Mouse (Mus musculus) brain, embryonic 14.5 days (tissue): ENCODE measurements at regions not wholly inside any gene's neighbourhood (a gene's known extent, or its start where the extent isn't known, plus 50 kb on each side); places are given as distances from the start of the nearest gene placed in this dataset.

Experiments used
- DNase-seq: peaks from one replicate; pipeline ENCODE4 v3.0.0-alpha.2; 2011; ENCODE audit warnings: low read depth
- CTCF ChIP-seq: fragments of 200-500 bp; IDR thresholded peaks from 2 replicates; pipeline ENCODE4 v1.5.1; 2012; ENCODE audit warnings: inconsistent platforms, mild to moderate bottlenecking, moderate library complexity, borderline replicate concordance; ENCODE audit not compliant: insufficient read depth, insufficient read length; ENCODE audit errors: extremely low read depth
- POLR2A ChIP-seq: fragments of 200-500 bp; IDR thresholded peaks from 2 replicates; pipeline ENCODE4 v1.6.1; 2012; ENCODE audit warnings: mild to moderate bottlenecking, inconsistent platforms, borderline replicate concordance; ENCODE audit not compliant: poor library complexity, insufficient read depth, insufficient read length, severe bottlenecking; ENCODE audit errors: extremely low read depth

DNA sequence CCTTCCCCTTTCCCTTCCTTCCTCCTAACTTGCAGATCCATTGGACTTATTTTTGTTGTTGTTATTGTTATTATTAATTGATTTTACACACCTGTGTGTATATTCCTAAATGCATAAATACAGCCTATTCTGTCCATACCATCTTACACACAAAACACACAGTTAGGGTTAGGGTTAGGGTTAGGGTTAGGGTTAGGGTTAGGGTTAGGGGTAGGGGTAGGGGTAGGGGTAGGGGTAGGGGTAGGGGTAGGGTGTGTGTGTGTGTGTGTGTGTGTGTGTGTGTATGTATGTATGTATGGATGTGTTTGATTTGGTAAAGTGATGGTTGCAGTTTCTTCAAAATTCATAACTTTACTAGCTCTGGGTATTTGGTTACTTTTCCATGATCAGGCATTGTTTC, 892.5 kb upstream of the Cdh18 start:
- TF ChIP-seq CTCF = no peak
- DNase-seq = no peak

DNA sequence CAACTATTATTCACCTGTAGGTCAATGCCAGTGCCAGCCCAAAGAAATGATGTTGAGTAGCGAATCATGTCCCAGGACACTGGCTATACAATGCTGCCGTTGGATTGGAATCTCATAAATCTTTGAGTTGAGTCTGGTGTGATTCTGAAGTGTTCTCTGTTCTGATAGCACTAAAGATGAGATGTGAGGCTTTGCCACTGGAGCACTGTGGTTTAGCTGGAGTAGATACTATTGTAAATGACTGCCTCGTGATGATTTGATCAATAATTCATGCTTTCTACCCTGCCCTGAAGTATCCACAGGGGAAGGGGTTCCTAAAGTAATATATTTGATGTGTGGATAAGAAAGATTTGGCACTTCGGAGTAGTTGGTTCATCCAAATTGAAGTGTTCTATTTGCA, 884.6 kb upstream of the Cdh18 start:
- TF ChIP-seq CTCF = no peak
- TF ChIP-seq POLR2A = no peak
- DNase-seq = peak; percentile 38

DNA sequence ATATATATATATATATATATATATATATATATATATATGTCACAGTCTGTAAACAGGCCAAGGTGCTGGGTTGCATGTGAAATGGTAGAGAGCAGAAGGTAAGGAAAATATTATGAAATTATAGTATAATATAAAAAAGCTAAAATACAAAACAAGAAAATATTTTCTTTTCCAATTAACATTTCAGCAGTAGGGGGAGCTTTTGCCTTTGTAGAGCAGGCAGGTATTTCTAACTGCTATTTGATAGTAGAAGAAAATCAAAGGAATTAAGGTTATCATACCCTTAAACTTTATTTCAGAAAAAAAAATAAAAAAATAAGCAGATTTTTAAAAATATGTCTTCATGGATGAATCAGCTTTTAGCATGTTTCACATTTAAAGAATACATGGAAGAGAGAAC, 879.1 kb upstream of the Cdh18 start:
- DNase-seq = peak; percentile 5
- TF ChIP-seq CTCF (no peak), POLR2A (no peak)

DNA sequence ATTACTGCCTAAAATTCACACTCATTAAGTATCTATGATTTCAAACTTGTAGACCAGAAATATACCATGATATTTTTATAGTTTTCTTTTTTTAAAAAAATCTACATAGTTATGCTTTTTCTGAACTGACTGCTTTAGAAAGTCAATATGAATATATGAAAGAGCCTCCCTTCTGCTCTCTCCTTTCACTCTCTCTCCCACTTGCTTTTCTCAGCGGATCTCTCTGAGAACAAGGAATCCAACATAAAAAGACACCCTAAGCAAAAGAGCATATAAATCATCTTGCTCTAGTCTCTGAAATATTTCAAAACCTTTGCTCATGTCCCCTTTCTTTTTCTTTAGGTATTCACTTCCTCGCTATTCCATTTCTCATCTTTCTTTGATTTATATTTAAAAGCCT, 864.7 kb upstream of the Cdh18 start:
- no peak for DNase-seq
- TF ChIP-seq CTCF (no peak), POLR2A (no peak)
